Mouse (Mus musculus) embryonic stem cell, embryonic (primary cell): ENCODE data around the gene Eef1akmt3.
"Not testable (repeated sequence)": the region's sequence is repeated elsewhere in the genome, so short reads cannot be mapped to it uniquely, and the experiment has no call there.

Experiments used
- CTCF ChIA-PET, 4 experiments: fragments of 300-600 bp in 2 of 4; fragments of 350-600 bp in 2 of 4; sonication (Branson Sonifier 250); formaldehyde crosslinking; loops; one replicate each; lab custom pipeline; 2022; ENCODE audit warnings: inconsistent platforms in 2 of 4; lab: Charles Lee
- POLR2A ChIA-PET, 4 experiments: fragments of 300-600 bp in 2 of 4; fragments of 350-600 bp in 2 of 4; sonication (Branson Sonifier 250); formaldehyde crosslinking; loops; one replicate each; lab custom pipeline; 2022; ENCODE audit warnings: antibody characterized with exemption in 4 of 4, inconsistent platforms in 1 of 4; lab: Charles Lee

Eef1akmt3 gene

DNA sequence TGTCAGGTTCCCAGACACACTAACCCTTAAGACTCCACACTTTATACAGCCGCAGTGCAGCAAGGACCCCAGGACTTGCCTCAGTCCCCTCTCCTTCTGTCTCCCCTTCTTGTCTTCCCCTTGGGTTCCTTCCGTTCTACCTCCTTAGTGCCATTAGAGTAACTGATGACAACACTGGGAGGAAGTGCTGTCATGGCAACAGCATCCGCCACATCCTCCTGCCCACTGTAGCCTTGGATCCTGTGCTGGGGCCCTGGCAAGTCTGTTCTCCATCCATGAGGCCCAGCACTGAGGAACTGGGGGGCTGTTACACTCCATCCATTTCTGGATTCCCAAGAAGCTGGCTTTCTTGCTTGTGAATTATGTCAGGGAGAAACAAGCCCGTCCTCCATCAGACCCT lies 34.8 kb upstream of the Eef1akmt3 start:
- ChIA-PET CTCF (interaction anchor here in 1 of 4 experiments (0.6 to 2.5 kb wide), 5 partner anchors 9 to 258 kb away, joined by 3 to 8 read pairs (median 4); no protein-coding TSS in a partner anchor), POLR2A (interaction anchor here in 3 of 4 experiments (0.6 to 2.7 kb wide), 13 partner anchors 8 to 997 kb away, joined by 3 to 23 read pairs (median 5); partner anchors contain the start of genes Cdk4 (in 3 of the 3) and Avil (in 1 of the 3))

DNA sequence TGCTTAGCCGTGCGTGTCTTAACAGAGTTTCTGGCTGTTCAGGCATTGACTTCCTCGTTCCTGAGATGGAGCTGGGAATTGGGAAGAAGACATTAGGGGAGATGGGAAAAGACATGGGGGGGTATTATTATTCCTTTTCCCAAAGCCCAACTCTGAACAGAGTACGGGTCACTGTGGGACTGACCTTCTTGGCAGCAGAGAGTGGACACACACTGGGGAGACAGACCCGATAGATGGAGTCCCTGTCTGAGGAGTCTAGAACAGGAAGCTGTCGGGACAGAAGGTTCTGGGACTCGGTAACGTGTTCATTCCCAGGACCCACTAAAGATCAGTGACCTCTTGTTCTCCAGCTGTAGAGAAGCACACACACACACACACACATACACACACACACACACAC lies 34.3 kb upstream of the Eef1akmt3 start:
- POLR2A ChIA-PET: interaction anchor here in 3 of 4 experiments (0.5 to 2.7 kb wide), 12 partner anchors 8 to 996 kb away, joined by 3 to 23 read pairs (median 5); partner anchors contain the start of genes Cdk4 (in 3 of the 3) and Avil (in 1 of the 3)
- CTCF ChIA-PET: interaction anchor here in 3 of 4 experiments (0.6 to 2.5 kb wide), 20 partner anchors 9 to 1624 kb away, joined by 3 to 8 read pairs (median 4); partner anchors contain the start of genes Atp23 (in 1 of the 3), Cdk4 (in 1 of the 3), Cyp27b1 (in 1 of the 3) and Gli1 (in 1 of the 3)

- ChIA-PET POLR2A (interaction anchor here in 3 of 4 experiments (0.5 to 2.7 kb wide), 10 partner anchors 8 to 105 kb away, joined by 3 to 23 read pairs (median 6); partner anchors contain the start of gene Cdk4 (in 3 of the 3)), CTCF (interaction anchor here in 3 of 4 experiments (0.5 to 2.5 kb wide), 23 partner anchors 9 to 1625 kb away, joined by 3 to 8 read pairs (median 4); partner anchors contain the start of genes Atp23 (in 1 of the 3), Cdk4 (in 1 of the 3), Cyp27b1 (in 1 of the 3) and Gli1 (in 1 of the 3))
These were observed 33.8 kb upstream of the Eef1akmt3 start, which contains the start of gene Agap2 for GRCm38 (mm10) chr10:127075080-127075479. Gene Agap2, plus strand, starts transcription at chr10:127075284.

- ChIA-PET CTCF (interaction anchor here in 3 of 4 experiments (0.6 to 1.9 kb wide), 5 partner anchors 11 to 37 kb away, joined by 3 to 7 read pairs (median 4); no protein-coding TSS in a partner anchor), POLR2A (interaction anchor here in 3 of 4 experiments (1.0 to 2.7 kb wide), 4 partner anchors 9 to 17 kb away, joined by 3 to 23 read pairs (median 4); partner anchors contain the start of gene Cdk4 (in 2 of the 3))
These were observed 32.7 kb upstream of the Eef1akmt3 start for GRCm38 (mm10) chr10:127073981-127074380.

DNA sequence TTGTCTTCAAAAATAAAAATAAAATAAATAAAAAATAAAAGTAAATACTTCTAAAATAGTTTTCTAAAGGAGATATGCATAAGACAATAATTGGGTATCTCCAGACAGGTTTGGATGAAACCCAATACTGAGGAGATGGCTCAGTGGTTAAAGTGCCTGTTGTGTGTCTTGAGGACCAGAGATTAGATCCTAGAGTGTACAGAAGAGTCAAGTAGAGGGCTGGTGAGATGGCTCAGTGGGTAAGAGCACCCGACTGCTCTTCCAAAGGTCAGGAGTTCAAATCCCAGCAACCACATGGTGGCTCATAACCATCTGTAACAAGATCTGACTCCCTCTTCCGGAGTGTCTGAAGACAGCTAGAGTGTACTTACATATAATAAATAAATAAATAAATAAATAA lies 31.7 kb upstream of the Eef1akmt3 start:
- CTCF ChIA-PET: interaction anchor here in 1 of 4 experiments (0.6 kb wide), 1 partner anchor 11 kb away, joined by 3 read pairs; no protein-coding TSS in a partner anchor
- POLR2A ChIA-PET: interaction anchor here in 3 of 4 experiments (0.6 to 1.6 kb wide), 5 partner anchors 8 to 261 kb away, joined by 3 to 6 read pairs (median 3); partner anchors contain the start of gene Cdk4 (in 2 of the 3)

GRCm38 (mm10) chr10:127072270-127072669 lies 31.0 kb upstream of the Eef1akmt3 start:
- POLR2A ChIA-PET: interaction anchor here in 2 of 4 experiments (0.7 to 4.0 kb wide), 6 partner anchors 7 to 49 kb away, joined by 3 to 24 read pairs (median 5); partner anchors contain the start of genes Cdk4 (in 1 of the 2) and Os9 (in 1 of the 2)

DNA sequence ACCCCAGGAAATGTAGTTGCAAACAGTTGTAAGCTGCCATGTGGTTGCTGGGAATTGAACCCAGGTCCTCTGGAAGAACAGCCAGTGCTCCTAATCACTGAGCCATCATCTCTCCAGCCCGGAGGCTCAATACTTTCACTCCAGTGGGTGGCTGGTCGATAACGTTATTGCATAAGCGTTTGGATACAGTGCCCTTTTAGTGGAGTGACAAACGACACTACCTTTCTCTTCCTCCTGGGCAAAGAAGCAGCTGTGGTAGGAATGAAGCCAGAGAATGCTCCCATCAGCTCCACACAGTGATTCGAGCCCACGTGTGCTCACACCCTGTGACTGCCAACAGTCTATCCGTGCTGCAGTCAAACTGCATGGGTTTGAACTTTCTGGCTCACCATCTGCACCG lies 29.9 kb upstream of the Eef1akmt3 start:
- CTCF ChIA-PET: no interaction called here
- POLR2A ChIA-PET: interaction anchor here in 3 of 4 experiments (0.7 to 4.0 kb wide), 11 partner anchors 8 to 94 kb away, joined by 3 to 24 read pairs (median 5); partner anchors contain the start of genes B4galnt1 (in 1 of the 3), Cdk4 (in 1 of the 3) and Os9 (in 1 of the 3)

More at GRCm38 (mm10) chr10:127072270-127072669, 31.0 kb upstream of the Eef1akmt3 start:
- CTCF ChIA-PET: not testable (repeated sequence)

DNA sequence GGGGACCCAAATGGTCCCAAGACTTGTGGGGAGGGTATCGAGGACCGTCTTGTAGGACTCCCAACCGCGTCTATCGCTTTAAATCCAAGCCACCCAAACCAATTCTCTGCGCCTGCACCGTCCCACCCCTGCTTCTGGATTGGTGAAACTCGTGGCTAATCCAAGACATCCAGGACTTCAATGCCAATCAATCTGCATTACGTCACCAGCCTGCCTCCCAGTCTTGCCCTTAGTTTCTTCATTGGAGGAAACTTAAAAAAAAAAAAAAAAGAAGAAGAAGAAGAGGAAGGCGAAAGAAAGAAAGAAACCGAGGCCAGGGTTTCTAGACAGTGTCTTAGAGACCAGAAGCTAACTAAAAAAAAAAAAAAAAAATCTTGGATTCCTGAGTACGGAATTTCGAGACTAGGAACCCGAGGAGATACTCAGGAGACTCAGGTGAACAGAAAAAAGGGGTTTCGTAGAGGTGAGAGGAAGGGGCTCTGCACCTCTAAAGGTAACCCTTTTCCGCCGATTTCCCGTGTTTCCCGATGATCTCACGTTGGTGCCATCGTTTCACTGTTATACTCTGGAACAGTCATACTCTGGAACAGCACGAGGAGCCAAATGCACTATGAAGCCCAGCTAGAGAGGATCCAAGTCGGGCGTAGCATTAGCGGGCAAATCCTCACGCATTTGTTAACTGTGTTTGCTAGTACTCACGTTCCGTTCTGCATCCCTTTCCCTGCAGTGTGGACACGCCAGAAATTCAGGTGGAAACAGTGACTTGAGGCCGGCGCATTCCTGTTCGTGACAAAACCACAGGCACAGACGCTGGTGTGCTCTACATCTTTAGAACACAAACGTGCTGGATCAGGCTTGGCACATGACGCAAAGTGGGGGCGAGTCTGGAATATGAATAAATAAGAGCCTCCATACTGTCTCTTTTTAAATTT lies 29.1 kb upstream of the Eef1akmt3 start, which contains the start of gene Tspan31:
TSS of gene Tspan31 (minus strand) at position 75 of the 932 bp plus-strand sequence.
- POLR2A ChIA-PET: interaction anchor here in 3 of 4 experiments (0.6 to 4.0 kb wide), 28 partner anchors 8 to 299 kb away, joined by 3 to 24 read pairs (median 4); partner anchors contain the start of genes Os9 (in 2 of the 3), B4galnt1 (in 1 of the 3), Cyp27b1 (in 1 of the 3) and March9 (in 1 of the 3)
- CTCF ChIA-PET: interaction anchor here in 3 of 4 experiments (0.5 to 0.6 kb wide), 3 partner anchors 128 to 322 kb away, joined by 3 to 7 read pairs (median 5); no protein-coding TSS in a partner anchor

DNA sequence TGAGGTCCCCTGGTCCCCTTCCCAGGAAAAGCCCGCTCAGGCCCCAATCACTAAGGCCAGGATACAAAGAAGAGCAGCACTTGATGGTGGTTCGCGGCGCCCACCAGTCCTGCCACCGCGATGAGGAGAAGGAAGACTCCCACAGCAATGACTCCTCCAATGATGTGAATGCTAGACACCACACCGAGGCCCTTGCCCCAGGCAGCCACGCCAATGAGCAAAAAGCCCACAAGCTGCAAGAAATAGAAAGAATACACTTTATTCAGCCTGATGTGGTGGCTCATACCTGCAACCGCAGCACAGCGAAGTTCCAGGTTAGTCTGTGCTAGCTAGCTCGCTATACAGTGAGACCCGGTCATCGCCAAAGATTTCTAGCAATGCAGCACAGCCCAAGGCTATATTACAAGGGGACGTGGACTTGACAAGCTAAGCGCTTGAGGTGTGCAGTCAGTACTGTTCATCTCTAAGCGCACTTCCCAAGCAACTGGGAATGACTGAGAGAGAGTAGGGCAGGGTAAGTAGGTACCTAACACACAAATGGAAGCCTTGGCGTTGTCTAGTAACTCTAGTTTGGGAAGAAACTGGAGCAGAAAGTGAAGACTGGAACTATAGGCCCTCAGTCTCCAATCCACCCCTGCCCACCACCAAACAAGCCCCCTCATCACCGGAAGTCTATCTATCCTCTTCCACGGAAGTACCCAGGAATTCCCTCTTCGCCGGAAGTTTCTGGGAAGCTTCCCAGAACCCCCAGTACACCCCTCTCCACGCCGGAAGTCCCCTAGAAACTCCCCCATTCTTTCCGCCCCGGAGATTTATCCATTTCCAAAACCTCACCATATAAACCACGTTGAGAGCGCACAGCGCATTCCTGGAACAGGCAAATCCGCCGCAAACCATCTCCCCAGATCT lies 28.2 kb upstream of the Eef1akmt3 start:
- POLR2A ChIA-PET: interaction anchor here in 3 of 4 experiments (0.6 to 4.0 kb wide), 30 partner anchors 9 to 300 kb away, joined by 3 to 24 read pairs (median 3); partner anchors contain the start of genes Os9 (in 2 of the 3), B4galnt1 (in 1 of the 3), Cyp27b1 (in 1 of the 3) and March9 (in 1 of the 3)
- CTCF ChIA-PET: interaction anchor here in 3 of 4 experiments (0.5 to 0.6 kb wide), 4 partner anchors 127 to 323 kb away, joined by 3 to 7 read pairs (median 4); no protein-coding TSS in a partner anchor

DNA sequence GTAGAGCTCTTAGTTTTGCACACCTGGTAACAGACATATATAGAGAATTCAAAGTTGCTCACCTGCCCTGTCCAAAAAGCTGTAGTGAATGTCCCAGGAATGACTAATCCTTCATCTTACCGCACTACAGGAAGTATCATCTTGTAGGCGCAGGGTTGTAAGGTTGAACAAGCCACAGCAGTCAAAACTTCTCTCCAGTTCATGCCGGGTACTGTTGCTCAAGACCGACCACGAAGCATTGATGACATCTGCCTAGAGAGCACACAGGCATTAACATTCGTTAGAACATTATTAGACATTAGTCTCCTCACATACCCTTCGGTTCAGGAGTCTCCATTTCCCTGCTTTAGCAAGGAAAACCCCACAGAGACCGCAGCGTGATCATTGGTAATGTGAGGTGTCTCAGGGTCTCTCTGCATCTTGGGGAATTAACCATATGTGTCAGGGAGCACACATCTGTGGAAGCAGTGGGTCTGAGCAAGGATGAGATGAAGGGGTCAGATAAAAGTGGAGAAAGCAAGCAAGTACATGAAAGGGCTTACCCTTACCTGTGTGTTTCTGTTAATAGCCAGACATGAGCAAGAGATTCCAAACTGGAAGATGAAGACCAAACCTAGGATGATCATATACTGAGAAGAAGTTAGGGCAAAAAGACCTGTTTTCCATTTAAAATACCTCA lies 27.2 kb upstream of the Eef1akmt3 start:
- POLR2A ChIA-PET: interaction anchor here in 3 of 4 experiments (0.6 to 4.0 kb wide), 13 partner anchors 8 to 283 kb away, joined by 3 to 24 read pairs (median 3); partner anchors contain the start of gene Cyp27b1 (in 1 of the 3)
- CTCF ChIA-PET: no interaction called here

- CTCF ChIA-PET: interaction anchor here in 3 of 4 experiments (0.5 to 0.9 kb wide), 4 partner anchors 9 to 318 kb away, joined by 3 to 5 read pairs (median 3); partner anchors contain the start of gene Agap2 (in 1 of the 3)
These were observed 25.3 kb upstream of the Eef1akmt3 start for GRCm38 (mm10) chr10:127066519-127067018.

GRCm38 (mm10) chr10:127065981-127066380 lies 24.7 kb upstream of the Eef1akmt3 start:
- ChIA-PET POLR2A (interaction anchor here in 2 of 4 experiments (0.8 to 2.6 kb wide), 12 partner anchors 8 to 272 kb away, joined by 3 to 10 read pairs (median 3); partner anchors contain the start of genes Eef1akmt3 (in 1 of the 2), Mettl1 (in 1 of the 2) and Os9 (in 1 of the 2)), CTCF (interaction anchor here in 2 of 4 experiments (0.5 to 0.7 kb wide), 2 partner anchors 9 to 109 kb away, joined by 3 to 5 read pairs; partner anchors contain the start of gene Agap2 (in 1 of the 2))

More at GRCm38 (mm10) chr10:127066519-127067018, 25.3 kb upstream of the Eef1akmt3 start:
- POLR2A ChIA-PET: interaction anchor here in 3 of 4 experiments (0.6 to 2.6 kb wide), 19 partner anchors 8 to 415 kb away, joined by 3 to 10 read pairs (median 3); partner anchors contain the start of genes Eef1akmt3 (in 1 of the 3), Mettl1 (in 1 of the 3) and Os9 (in 1 of the 3)

DNA sequence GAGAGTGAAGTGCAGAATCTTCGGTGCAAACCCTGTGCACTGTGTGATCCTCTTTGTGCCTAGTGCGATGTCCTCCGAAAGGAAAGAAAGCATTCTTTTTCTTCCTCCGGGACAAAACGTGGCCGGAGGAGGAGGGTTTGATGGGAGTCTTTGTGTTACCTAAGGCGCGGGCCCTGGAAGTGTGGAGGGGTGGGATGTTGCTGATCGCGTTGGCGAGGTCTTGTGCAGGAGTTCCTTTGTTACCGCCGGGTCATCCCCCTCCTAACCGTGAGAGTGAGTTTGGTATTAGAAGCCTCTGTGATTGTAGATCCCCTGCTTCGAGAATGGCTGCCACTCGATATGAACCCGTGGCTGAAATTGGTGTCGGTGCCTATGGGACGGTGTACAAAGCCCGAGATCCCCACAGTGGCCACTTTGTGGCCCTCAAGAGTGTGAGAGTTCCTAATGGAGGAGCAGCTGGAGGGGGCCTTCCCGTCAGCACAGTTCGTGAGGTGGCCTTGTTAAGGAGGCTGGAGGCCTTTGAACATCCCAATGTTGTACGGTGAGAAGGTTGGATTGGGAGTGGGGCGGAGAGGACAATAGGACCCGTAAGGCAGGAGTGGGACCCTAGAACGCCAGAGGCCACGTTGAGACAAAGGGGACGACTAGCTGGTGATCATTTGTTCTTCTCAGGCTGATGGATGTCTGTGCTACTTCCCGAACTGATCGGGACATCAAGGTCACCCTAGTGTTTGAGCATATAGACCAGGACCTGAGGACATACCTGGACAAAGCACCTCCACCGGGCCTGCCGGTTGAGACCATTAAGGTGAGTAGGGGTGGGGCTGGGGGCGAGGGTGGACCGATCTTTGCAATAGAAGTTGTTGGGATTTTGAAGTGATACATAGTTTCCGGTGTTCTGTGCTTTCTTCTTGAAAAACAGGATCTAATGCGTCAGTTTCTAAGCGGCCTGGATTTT lies 22.9 kb upstream of the Eef1akmt3 start:
- ChIA-PET POLR2A (interaction anchor here (0.6 to 3.9 kb wide), 50 partner anchors 8 to 1698 kb away, joined by 3 to 25 read pairs (median 4); partner anchors contain the start of genes Agap2 (in 3 of the 4), Eef1akmt3 (in 3 of the 4), Cyp27b1 (in 2 of the 4) and Mettl1 (in 2 of the 4)), CTCF (interaction anchor here in 3 of 4 experiments (0.6 to 1.3 kb wide), 10 partner anchors 11 to 667 kb away, joined by 3 to 9 read pairs (median 4); partner anchors contain the start of genes Agap2 (in 1 of the 3) and B4galnt1 (in 1 of the 3))
